Mouse (Mus musculus) left cerebral cortex, adult 2 months (tissue): ENCODE measurements around the gene Mast3. TPM values are rescaled to one million over a fixed set of nuclear protein-coding genes. Genes with fewer than 3 reads are reported as not detected.

Experiments
- DNase-seq, 2 experiments: peaks; one replicate each; pipeline ENCODE4 v3.0.0; 2021 to 2022; ENCODE audit warnings: low spot score in 2 of 2, mixed read lengths in 1 of 2; ENCODE audit errors: extremely low spot score in 1 of 2
- H3K27ac ChIP-seq: fragments of 200-600 bp; 2 replicates; pipeline ENCODE4 v1.8.1; 2022
- H3K4me3 ChIP-seq: fragments of 200-600 bp; 2 replicates; pipeline ENCODE4 v1.8.1; 2022
- CTCF ChIP-seq: fragments of 200-600 bp; IDR thresholded peaks from 2 replicates; pipeline ENCODE4 v1.8.1; 2022; ENCODE audit warnings: antibody characterized with exemption, mild to moderate bottlenecking, moderate library complexity
- intact Hi-C: fragments of 180-260 bp; cut with DNase I; formaldehyde crosslinking; loops from one replicate; pipeline ENCODE4 v1.15.1; 2025
- total RNA-seq, 2 experiments: library from RNA; stranded (reverse); gene quantifications; 2 replicates each; pipeline ENCODE4 v1.2.3; 2021

Mast3 gene
- total RNA-seq, 2 experiments from 2014 or later, result 369 to 386 TPM

DNA sequence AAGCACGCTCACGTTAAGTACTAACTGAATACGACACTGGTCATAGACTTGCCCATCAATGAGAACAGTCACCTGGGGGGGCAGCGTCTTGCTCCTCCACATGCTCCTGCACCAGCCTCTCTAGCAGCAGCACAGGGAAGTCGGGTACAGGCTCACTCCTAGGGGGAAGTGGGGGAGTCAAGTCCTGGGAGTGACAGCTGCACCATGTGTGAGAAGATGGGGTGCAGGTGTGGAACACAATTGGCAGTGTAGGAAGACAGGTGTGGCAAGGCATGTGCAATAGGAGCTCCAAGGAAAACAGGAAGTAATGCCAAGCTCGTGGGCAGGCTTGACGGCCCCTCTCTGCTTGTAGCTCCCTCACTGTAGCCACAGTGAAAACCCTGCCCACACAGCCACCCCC is 33.6 kb downstream of the Mast3 start:
- Histone ChIP-seq H3K4me3 (no peak overlapping the region), H3K27ac (no peak overlapping the region)
- no peak for DNase-seq
- no peak for TF ChIP-seq CTCF
- intact Hi-C loops, result no loop called here

DNA sequence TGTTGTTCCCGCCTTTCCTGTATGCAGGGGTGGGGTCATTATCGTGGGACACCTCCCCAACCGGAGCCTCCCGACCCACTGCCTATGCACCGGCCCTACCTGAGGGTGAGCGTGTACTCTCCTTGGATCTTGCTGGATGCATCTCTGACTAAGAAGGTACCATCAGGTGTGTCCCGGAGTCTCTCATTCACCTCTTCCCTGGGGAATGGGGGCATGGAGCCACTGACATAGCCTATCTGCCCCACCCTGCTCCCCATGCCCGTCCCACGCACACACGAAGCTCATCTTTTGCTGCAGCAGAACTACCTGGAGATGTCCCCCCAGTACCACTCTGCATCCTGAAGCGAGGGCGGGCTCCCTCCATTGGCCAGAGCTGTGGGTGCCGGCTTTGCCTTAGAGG is 34.1 kb downstream of the Mast3 start:
- no peak for TF ChIP-seq CTCF
- intact Hi-C loops, result no loop called here
- Histone ChIP-seq H3K27ac (no peak overlapping the region), H3K4me3 (no peak overlapping the region)
- no peak for DNase-seq

DNA sequence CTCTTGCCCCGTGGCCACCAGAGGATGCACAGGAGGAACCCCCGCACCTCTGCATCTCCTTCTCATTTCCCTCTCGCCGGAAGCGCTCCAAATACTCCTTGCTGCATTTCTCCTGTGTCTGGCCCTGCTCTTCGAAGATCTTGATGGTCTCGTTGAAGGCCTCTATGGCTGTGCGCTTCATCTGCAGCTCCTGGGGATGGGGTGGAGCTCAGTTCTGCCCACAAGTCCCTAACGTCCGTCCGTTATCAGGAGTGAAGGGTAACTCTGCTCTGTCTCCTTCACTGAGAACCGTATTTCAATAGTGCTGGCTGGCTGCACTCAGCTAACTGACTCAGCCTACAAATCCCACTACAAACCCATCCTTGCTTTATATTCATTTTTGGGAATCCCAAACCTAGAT is 35.0 kb downstream of the Mast3 start:
- H3K4me3 ChIP-seq, result no peak overlapping the region
- intact Hi-C loops, result loop anchor here (1.0 to 2.0 kb wide), 2 partner anchors 50 to 69 kb away; partner anchors contain the start of gene Arrdc2
- no peak overlapping the region for H3K27ac ChIP-seq
- TF ChIP-seq CTCF, result no peak
- DNase-seq, result no peak

DNA sequence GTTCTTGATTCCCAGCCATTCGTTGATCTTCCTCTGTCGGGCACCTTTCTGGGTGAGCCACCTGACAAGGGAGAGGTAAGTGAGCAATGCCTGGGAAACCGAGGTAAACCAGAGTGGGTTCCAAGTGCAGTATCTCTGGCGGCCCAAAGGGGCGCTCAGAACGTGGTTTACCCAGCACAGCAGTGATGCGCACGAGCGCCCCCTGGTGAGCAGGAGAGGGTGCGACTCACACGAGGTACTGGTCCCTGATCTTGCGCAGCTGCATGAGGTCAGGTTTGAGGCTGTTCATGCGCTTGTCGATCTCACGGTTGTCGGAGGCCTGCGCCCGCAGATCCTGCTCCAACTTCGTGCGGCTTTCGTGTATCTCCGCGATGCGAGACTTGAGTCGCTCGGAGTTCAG is 35.5 kb downstream of the Mast3 start:
- no peak; the same call in none of the 2 replicates for TF ChIP-seq CTCF
- peak; percentile 95 to 97 for DNase-seq
- Histone ChIP-seq H3K27ac (no peak overlapping the region), H3K4me3 (no peak overlapping the region)
- intact Hi-C loops, result loop anchor here (1.0 to 2.0 kb wide), 2 partner anchors 49 to 69 kb away; partner anchors contain the start of gene Arrdc2

DNA sequence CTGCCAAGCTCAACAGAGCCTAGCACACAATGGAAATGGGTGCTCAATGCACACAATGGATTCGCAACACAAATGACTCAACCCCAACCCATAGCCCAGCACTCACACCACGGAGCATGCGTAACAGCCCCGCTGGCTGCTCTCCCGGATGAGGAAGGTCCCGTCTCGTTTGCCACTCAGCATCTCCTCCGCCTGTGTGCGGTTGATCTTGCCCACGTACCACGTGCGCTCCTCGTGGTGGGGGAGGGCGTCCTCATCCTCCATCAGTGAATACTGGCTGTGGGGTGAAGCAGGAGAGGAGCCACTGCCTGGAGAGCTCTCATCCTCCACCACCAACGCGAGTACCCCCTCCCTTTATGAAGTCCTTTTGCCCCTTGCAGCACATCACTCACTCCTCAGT is 35.9 kb downstream of the Mast3 start:
- Histone ChIP-seq H3K27ac (no peak overlapping the region), H3K4me3 (no peak overlapping the region)
- DNase-seq, result no peak
- intact Hi-C loops, result loop anchor here (1.0 to 2.0 kb wide), 2 partner anchors 49 to 70 kb away; partner anchors contain the start of gene Arrdc2
- no peak for TF ChIP-seq CTCF

DNA sequence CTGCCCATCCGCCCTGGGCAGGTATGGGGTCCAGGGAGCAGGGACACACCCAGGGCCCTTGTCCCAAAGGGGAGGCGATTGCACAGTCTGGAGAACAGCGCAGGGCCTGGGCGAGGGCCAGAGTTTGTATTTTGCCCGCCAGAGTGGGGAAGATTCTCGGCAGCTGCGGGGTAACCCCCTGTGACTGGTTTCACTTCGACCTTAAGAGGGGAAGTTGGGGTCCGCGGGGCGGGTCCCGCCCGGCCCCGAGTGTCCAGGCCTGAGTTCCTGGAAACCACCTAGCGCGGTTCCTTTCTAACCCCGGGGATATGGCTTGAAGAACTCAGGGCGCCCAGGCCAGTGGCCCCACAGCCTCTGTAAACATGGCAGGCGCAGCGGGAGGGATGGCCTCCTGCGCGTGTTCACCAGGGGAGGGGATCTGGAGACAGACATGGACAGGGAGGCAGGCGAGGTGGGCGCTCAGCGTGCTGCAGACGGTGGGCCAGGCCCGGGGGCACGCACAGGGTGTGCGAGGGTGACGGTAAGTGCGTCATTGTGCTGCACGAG is 36.5 kb downstream of the Mast3 start:
- DNase-seq, result no peak
- TF ChIP-seq CTCF, result no peak
- H3K27ac ChIP-seq, result no peak overlapping the region
- no peak overlapping the region for H3K4me3 ChIP-seq
- intact Hi-C loops, result loop anchor here (2.0 kb wide), 1 partner anchor 70 kb away; the partner anchor contains the start of gene Arrdc2

DNA sequence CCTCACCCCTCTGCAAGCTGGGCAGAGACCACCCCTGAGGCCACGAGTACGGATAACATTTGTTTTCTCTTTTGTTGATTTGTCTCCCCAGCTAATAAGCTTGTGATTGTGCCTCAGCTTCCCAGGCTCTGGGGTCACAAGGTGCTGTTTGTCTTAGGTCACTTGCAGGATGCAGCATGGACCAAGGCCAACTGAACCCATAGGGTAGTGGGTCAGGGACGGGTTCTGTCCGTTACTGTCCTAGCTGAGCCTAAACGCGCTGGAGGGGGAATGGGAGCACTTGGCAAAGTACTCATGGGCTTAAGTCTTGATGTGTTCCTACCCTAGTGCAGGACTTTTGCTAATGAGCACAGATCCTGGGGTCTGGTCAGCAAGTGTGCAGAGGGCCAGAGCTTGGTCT is 37.4 kb downstream of the Mast3 start:
- intact Hi-C loops, result no loop called here
- no peak overlapping the region for H3K27ac ChIP-seq
- DNase-seq, result no peak
- no peak for TF ChIP-seq CTCF
- H3K4me3 ChIP-seq, result no peak overlapping the region

DNA sequence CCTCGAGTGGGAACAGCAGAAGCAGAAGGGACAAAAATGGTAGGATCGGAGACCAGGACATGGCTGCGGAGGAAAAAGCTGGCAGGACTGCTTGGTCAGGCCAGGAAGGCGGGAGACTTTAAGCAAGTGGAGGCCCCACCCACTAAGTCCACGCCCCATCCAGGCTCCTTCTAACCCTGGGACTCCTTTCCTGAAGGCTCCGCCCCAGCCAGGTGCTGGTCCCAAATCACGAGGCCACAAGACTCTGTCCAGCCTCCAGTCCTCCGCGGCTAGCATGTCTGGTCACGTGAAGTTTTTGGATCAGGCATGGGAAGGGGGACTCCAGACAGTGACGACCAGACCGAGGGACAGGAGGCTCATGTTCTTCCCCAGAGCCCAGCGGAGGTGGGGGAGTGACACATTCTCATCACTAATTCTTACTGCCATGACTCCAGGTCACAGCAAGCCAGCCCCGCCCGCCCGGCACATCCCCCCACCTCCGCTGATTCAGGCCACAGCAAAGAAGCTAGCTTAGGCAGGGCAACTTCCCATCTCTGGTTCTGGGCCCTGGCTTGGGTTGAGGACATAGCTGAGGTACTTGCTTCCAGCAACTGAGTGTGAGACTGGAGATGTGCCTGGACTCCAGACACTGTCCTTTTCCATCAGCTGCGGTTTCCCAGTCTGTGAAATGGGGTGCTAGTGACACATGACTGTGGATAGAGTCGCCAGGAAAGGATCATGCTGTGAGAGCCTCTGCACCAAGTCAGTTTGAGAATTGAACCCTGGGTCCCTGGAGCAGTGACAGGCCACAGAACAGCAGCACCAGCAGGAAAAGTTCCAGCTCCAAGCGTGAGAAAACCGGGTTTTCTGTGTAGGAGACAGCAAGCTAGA is 38.0 kb downstream of the Mast3 start:
- intact Hi-C loops, result no loop called here
- no peak for TF ChIP-seq CTCF
- Histone ChIP-seq H3K4me3 (peak overlapping the region; percentile 28), H3K27ac (no peak overlapping the region)
- no peak for DNase-seq

DNA sequence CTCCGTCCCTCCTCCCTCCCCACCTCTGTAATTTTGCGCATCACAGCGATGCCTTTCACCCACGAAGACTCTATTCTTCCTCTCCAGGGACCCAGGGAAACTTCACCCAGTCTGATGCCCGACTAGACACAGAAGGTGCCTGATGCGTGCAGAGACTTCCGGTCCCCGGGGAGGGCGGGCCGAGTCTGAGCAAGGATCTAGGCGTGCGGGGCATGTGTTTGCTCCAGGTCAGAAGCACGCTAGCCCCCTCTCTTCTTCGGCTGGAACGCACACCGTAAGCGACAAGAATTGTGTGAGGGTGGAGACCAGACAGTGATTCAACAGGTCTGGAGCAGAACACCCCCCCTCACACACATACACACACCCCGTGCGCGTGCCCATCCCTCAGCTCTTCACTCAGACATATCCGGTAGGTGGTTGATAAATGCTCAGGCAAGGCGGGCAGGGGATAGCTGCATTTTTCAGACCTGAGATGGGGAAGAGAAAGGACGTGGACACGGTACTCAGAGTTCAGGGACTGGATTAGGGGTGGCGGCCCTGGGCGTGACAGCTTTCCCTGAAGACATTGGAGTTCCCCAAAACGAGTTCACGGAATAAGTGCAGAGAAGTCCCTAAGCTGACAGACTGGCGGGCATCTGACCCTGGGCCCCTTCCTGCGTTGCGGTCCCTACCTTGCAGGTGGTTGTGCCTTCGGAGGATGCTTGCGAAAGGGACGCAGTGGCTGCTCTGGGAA is 38.9 kb downstream of the Mast3 start:
- Histone ChIP-seq H3K4me3 (peak overlapping the region; percentile 28), H3K27ac (no peak overlapping the region)
- no peak for DNase-seq
- TF ChIP-seq CTCF, result no peak
- intact Hi-C loops, result no loop called here

DNA sequence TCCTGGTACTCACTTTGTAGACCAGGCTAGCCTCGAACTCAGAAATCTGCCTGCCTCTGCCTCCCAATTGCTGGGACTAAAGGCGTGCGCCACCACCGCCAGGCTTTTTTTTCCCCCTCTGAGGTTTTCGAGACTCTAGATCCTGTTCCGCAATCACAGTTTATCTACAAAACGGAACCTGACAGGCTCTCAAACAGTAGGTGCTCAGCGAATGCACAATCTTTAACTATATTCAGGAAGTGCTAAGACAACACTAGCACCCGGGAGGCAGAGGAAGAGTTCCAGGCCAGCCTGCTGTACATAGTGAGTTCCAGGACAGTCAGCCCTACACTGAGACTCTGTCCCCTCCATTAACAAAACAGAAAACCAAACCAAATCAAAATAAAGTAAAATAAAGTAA is 39.5 kb downstream of the Mast3 start:
- no peak for DNase-seq
- Histone ChIP-seq H3K27ac (no peak overlapping the region), H3K4me3 (no peak overlapping the region; the same call in 1 of the 2 replicates)
- intact Hi-C loops, result no loop called here
- no peak for TF ChIP-seq CTCF

DNA sequence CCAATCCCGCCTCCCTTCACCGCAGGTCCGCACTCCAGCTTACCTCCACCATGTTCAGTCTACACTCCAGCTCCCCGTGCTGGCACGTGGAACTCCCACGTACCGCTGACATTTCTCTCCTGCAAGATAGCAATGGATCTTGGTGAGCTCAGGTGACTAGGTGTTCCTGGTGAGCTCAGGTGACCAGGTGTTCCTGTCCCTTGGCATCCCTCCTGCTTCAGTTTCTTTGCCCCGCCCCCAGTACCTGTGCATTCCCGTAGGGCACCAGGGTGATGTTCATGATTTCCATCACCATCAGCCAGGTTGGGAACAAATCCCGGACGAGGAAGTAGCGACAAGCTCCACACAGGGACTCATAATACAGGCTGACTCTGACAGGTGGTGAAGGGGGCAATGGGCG is 40.2 kb downstream of the Mast3 start:
- H3K27ac ChIP-seq, result no peak overlapping the region
- no peak for DNase-seq
- intact Hi-C loops, result no loop called here
- no peak overlapping the region for H3K4me3 ChIP-seq
- no peak for TF ChIP-seq CTCF

DNA sequence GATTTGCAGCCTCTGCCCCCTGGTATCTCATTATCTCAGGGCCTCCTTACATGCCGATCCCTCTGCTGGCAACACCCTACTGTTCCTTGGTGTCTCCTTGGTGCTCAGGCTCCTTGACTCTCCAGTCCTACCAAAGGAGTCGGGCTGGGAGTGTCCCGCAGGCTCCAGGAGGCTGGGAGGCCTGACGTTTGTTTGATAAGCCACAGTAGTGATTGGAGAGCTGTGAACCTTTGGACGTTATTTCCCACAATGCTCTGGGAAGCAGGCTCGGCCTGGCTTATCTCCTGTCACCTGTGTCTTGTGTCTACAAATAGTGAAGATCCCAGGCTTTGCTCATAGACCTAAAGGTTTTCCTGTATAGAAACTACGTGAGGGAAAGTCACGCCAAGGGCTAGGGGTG is 40.8 kb downstream of the Mast3 start:
- Histone ChIP-seq H3K4me3 (no peak overlapping the region), H3K27ac (no peak overlapping the region)
- no peak for TF ChIP-seq CTCF
- no peak for DNase-seq
- intact Hi-C loops, result no loop called here
